Mouse (Mus musculus): Measurements from ENCODE around the gene Mgll. TPM values are rescaled to one million over a fixed set of nuclear protein-coding genes. Genes with fewer than 3 reads are reported as not detected.

Mgll gene
- polyA plus RNA-seq, 1 experiment: 0.40 TPM

DNA sequence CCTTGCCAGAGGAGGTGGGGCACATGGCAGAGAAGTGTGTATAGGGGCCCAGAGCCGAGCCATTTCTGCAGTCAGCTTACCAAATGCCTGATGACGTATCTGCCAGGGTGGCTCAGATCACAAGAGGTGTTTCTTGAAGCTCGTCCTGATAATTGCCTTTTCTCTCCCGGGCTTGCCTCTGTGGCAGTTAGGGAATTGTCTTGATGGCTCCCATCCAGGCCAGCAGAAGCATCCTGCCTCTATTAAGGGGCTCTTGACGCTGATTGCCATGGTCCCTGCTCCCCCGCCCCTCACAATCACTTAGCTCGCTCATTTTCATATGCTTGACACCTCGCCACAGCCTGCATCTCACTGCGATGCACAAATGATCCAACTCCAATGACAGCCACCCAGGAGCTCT lies 67.1 kb downstream of the Mgll start:
- no peak for TF ChIP-seq GATA1 (IDR thresholded peaks at IDR 0.05; ENCODE audit: low read length)

DNA sequence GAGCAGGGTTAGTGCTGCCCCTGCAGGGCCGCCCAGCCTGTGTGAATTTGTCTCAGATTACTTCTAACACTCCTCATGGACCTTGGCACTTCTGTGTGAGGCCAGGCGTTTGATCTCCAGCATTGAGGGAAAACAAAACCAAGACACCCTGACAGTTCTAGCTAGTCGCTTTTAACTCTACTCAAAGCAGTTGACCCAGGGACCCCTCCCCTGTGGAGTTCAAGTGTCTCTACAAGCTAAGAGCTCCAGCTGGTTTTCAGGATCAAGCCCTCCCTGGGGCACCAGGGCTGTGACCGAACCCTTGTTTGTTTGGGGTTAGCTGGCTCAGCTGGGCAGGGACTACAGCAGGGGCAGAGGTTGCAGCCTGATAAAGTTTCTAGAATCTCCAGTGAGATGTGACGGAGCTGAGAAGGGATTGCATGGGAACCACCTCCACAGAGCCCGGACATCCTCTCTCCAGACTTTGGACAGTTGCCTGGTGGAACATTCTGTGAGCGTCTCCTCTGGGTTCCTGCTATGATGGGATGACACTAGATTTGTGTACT lies 68.0 kb downstream of the Mgll start:
- no peak for TF ChIP-seq GATA1 (IDR thresholded peaks at IDR 0.05; ENCODE audit: low read length)

- TF ChIP-seq GATA1 (IDR thresholded peaks at IDR 0.05; ENCODE audit: low read length): no peak
Measured at GRCm38 (mm10) chr6:88793243-88793642, 69.0 kb downstream of the Mgll start.

GRCm38 (mm10) chr6:88793872-88794271 lies 69.7 kb downstream of the Mgll start:
- TF ChIP-seq GATA1 (IDR thresholded peaks at IDR 0.05; ENCODE audit: low read length): no peak

- TF ChIP-seq GATA1 (IDR thresholded peaks at IDR 0.05; ENCODE audit: low read length): no peak
Measured at GRCm38 (mm10) chr6:88794561-88794971, 70.4 kb downstream of the Mgll start.

DNA sequence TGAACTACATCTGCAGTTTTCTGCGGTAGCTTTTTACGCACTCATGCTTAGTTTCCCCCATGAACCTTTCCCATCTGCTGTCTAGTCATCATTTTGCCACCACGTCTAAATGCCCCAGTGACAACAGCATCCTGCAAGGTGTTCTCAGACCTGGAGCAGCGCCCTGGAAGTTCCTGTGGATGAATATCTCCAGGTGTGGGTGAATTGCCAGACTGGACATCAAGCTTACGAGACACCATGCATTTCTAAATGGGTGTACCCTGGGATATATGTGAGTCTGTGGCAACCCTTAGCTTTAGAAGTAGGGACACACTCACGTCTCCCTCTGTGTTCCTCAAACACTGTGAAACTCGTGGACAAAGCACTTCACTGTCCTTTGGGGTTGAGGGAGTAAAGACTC lies 76.0 kb downstream of the Mgll start:
- no peak for TF ChIP-seq GATA1 (IDR thresholded peaks at IDR 0.05; ENCODE audit: low read length)

DNA sequence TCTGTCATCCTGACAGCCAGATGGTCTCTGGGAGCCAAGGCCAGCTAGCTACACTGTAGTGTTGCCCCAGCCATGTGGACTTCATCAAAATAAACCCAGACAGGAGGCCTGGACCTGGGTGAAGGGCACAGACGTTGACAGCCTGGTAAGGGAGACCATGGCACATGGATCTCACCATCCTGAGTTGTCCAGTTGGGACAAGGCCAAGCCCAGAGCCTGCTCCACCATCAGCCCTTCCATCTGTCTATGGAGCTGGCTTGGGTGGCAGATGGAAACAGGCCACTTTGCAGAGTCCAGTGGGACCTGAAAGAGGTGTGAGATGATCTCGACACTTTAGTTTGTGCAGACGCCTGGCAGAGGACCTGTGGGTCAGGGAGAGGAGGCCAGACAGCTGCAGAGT lies 76.5 kb downstream of the Mgll start:
- no peak for TF ChIP-seq GATA1 (IDR thresholded peaks at IDR 0.05; ENCODE audit: low read length)

DNA sequence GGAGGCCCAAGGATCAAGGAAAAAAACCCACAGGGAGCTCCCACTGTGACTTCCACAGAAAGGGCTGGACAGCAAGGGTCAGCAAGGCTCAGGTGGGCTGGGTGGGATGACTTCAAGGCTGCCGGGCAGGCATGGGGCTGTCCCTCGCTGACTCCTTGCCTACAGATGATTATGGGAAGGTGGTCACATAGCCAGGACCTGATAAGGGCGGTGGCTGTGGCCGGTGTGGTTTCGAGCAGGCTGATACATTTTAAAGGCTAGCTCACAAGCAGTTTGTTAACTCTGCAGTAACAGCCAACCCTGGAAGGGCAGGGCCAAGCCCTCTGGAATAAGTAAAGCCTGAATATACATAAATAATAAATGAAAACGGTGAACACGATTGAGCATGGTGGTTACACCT lies 78.8 kb downstream of the Mgll start:
- TF ChIP-seq GATA1 (IDR thresholded peaks at IDR 0.05; ENCODE audit: low read length): no peak

DNA sequence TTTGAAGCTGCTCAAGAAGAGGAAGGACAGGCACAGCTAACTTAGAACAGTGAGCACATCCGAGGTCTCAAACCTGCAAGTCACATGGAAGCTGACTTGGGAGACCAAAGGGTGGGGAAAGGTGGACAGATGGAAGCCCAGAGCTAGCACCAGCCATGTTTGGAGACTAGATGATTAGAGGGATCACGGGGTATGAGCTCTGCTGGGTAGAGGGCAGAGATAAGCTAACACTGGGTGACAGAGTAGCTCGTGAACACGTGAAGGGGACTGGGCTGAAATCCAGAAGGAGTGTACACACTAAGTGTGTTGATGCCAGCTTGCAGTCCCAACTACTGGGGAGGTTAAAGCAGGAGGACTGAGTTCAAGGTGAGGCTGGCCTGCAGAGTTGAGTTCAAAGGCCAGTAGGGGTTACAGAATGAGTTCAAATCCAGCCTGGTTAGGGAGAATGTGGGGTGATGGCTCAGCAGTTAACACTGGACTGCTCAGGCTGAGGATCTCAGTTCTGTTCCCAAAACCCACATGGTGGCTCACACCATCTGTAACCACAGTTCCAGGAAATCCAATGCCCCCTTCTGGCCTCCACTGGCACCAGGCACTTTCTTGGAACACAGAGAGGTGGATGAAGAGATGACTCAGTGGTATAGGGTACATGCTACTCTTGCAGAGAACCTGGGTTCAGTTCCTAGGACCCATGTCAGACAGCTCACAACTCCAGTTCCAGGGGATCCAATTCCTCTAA lies 79.9 kb downstream of the Mgll start:
- no peak for TF ChIP-seq GATA1 (IDR thresholded peaks at IDR 0.05; ENCODE audit: low read length)

GRCm38 (mm10) chr6:88804966-88805577 lies 80.9 kb downstream of the Mgll start:
- no peak for TF ChIP-seq GATA1 (IDR thresholded peaks at IDR 0.05; ENCODE audit: low read length)

- no peak for TF ChIP-seq GATA1 (IDR thresholded peaks at IDR 0.05; ENCODE audit: low read length)
Measured at GRCm38 (mm10) chr6:88809091-88810037, 85.2 kb downstream of the Mgll start.

DNA sequence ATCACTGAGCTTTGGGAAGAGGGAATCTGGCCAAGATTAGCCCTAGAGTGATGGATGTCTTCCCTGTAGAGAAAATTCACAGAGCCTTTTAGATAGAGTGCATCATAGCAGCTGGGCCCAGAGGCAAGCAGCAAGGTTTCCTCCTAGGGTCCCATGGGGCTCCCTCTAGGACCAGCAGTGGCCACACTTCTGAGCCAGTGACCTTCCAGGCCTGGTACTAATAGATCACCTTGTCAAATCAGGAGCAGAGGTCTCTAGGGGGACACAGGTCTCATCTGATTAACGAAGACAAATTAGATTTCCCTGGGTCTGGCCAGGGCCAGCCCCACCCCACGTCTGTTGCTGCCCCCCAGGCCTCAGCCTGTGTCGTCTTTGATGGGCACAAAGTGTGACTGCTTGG lies 86.1 kb downstream of the Mgll start:
- TF ChIP-seq GATA1 (IDR thresholded peaks at IDR 0.05; ENCODE audit: low read length): no peak

DNA sequence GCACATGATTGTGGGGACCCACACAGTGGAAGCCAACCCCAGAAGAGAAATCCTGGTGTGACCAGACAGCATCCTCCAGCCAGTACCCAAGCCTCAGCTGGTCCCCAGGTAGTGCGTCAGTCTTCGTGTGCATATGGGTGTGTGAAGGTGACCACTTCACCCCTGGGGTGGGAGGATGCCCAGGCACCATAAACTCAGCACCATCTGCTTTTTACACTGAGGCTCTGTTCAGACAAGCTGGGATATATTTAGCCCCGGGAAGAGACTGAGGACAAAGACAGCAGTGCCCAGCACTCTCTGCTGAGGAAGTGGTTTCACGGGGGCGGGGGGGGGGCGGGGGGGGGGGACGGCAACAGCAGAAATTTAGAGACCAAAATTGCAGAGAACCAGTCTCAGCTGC lies 87.2 kb downstream of the Mgll start:
- no peak for TF ChIP-seq GATA1 (IDR thresholded peaks at IDR 0.05; ENCODE audit: low read length)

GRCm38 (mm10) chr6:88811880-88812400 lies 87.7 kb downstream of the Mgll start:
- no peak for TF ChIP-seq GATA1 (IDR thresholded peaks at IDR 0.05; ENCODE audit: low read length)

GRCm38 (mm10) chr6:88812886-88813285 lies 88.7 kb downstream of the Mgll start:
- TF ChIP-seq GATA1 (IDR thresholded peaks at IDR 0.05; ENCODE audit: low read length): no peak

GRCm38 (mm10) chr6:88813832-88814231 lies 89.6 kb downstream of the Mgll start:
- no peak for TF ChIP-seq GATA1 (IDR thresholded peaks at IDR 0.05; ENCODE audit: low read length)

Data from G1E-ER4 (cell line).